Mouse (Mus musculus) liver, postnatal 0 days (tissue): ENCODE data around the gene Cwc27.

Experiments
- CTCF ChIP-seq: sonication (generic); IDR thresholded peaks from 2 replicates; pipeline ENCODE4 v1.5.1; 2016; ENCODE audit warnings: antibody characterized with exemption, low read depth
- EP300 ChIP-seq: IDR thresholded peaks from 2 replicates; pipeline ENCODE4 v1.6.1; 2016; ENCODE audit warnings: antibody characterized with exemption, low read depth, mild to moderate bottlenecking

GRCm38 (mm10) chr13:104799067-104799466, 17.9 kb downstream of the Cwc27 start:
- TF ChIP-seq CTCF, result no peak
- TF ChIP-seq EP300, result no peak
